Mouse (Mus musculus): ENCODE results near the gene Ptbp2.

Gene Ptbp2

DNA sequence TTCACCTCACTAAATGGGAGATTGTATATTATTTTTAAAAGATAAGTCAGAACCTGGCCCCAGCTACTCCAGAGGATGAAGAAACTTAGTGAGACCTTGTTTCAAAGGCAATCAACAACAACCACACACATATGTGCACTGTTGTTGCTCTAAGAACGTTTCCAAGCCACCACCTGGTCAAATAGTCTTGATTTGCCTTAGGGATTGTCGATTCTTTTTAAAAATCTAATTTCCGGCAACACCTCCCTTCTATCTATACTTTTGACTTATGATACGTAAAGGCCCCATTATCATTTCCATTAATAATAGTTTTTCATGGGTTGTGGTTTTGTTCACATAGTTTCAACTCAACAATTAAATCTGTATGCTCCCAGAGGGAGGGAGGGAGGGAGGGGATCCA, at the start of gene Ptbp2:
Gene Ptbp2 (minus strand): TSS at position 101 of the 400 bp plus-strand sequence.
- no peak for DNase-seq (ENCODE audit: inconsistent ontology term)

DNA sequence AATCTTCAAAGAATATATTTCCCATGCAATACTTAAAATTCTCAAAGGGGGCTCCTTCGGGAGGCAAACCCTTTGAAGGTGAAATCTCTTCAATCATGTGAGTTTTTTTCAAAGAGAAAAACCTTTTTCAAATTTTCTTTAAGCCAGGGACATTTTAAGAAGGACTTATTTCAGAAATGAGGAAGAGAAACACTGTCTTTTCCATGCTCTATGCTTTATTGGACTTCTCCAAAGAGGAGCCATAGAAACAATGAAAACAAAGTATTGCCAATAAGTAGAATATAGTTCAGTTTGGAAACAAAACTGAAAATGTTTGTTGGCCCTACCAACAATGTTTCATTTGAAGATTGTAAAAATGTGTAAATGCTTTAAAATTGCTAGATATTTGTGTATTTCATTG, 30.4 kb upstream of the Ptbp2 start:
- no peak for DNase-seq (ENCODE audit: inconsistent ontology term)

DNA sequence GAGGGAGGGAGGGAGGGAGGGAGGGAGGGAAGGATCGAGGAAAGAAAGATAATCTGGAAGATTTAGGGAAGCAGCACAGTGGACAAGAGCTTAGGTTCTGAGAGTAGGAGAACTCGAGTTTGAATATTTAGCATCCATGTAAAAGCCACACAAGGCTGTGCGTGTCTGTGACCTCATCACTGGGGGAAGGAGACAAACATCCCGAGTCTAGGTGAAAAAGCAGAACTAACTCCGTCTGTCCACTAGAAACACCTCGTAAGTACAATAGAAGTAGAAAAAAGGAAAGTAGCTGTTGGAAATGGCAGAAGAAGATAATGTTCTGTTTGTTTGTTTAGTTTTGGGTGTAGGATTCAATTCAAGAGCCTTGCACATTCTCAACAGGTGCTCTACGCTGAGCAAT, 21.9 kb upstream of the Ptbp2 start:
- no peak for DNase-seq (ENCODE audit: inconsistent ontology term)

DNA sequence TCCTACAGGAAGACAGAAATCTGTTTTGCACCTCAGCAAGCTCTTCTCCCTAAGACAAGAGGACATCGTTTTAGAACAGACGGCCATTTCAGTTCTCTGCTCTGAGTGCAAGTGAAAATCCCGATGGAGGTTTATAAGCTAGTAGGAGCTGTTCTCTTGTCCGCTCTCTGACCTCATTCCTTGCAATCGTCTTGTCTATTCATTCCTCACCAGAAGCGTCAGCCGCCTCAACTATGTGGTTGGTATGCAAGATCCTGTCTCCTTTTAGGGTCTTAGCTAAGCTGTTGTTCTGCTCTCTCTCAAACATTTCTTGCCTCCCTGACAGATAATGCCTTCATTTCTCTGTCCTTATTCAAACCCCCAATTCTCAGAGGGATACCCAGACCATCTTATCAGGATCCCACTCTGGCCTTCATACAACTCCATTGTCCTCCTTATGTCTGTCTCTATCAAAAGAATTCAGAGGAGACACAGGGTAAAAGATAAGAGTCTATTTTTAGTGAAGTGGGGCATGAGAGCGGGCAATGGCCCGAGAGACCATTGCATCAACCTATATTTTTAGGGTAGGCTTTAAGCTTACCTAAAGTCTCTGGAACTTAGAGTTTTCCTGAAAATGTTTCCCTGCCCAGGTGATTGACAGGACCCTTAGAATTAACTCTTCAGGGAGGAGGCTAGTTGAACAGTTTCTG, 10.6 kb upstream of the Ptbp2 start:
- DNase-seq (ENCODE audit: inconsistent ontology term), result peak; percentile 40

DNA sequence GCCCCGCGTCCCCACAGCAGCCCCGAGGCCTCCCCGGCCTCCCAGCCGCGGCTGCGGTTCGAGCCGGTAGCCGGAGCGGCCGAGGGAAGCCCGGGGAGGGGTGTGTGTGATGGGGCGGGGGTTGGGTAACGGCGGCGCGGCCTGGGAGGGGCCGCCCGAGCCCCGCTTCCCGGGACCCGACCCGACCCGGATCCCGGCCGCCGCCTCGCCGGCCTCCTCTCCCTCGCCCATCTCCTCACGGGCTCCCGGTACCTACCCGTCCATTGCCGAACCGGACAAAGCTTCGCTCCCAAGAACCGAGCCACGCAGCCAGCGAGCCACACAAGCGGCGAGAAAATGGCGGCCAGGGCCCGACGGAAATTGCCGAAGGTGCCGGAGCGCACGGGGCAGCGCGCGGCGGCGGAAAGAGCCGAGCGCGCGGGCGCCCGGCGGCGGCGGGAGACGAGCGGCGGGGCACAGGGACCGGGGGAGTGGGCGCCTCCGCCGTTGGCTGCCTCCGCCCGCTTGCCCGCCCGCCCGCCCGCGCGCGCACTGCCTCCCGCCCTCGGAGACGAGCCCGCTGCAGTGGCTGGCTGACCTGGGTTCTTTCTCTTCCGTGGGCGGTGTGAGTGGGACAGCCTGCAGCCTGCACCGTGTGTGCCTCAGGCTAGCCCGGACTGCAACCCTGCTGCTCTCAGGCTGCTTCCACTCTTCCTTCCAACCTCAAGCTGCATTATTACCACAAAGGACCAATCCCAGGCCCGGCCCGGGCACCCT, 1.1 kb downstream of the Ptbp2 start:
- peak; percentile 91 for DNase-seq (ENCODE audit: inconsistent ontology term)

DNA sequence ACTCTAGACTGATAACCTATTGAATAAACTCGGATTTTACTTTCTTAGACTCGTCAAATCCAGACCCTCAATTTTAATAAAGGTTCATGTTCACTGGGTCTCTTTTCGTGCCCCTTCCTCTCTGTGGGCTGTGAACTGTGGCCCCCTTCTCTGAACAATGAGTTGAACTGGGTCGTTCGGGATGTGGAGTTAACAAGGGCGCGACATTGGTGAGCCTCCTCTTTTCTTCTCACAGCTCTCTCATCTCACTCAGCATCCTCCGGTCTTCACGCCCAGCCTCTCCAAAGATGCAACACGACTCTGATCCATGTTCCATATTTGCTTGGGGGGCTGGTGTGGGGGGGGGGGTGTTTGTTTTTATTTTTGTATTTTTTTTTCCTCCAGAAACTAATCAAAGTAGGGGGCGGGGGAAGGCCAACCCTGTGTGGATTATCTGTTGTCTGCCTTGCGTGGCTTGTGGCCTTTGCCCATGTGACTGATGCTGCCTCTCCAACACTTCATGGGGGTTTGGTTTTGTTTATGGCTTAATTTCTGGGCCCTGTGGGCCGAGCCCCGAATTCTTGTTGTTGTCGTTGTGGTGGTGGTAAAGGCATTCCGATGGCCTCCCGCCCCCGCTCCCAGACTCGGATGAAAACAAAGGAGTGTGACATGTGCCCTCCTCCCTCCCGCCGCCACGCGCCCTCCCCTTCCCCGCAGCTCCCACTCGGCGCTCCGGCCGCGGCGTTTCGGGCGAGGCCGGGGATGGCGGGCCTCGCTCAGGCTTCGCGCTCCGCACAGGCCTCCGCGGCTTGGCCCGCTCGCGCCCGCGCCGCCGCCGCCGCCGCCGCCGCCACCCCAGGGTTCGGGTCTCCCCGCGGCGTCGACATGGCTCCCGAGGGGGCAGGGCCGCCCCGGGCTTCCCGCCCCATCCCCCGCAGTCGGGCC, 2.0 kb downstream of the Ptbp2 start:
- peak; percentile 98 for DNase-seq (ENCODE audit: inconsistent ontology term)

DNA sequence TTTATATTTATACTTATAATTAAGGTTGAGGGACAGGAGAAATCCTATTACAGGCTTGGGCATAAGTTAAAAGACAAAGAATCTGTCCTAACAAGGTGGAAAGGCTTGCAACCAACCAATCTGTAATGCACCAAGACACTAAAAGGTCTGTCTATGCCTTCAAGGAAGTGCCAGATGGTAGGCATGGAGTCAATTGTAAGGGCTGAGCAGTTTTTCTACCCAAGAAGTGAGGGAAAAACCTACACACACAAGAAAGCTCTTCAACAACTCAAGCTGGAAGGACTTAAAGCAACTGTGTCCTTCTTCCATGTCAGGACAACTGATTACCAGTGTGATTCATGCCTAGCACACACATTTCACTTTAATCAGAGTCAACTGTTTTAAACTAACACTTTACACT, 3.4 kb downstream of the Ptbp2 start:
- DNase-seq (ENCODE audit: inconsistent ontology term), result no peak

DNA sequence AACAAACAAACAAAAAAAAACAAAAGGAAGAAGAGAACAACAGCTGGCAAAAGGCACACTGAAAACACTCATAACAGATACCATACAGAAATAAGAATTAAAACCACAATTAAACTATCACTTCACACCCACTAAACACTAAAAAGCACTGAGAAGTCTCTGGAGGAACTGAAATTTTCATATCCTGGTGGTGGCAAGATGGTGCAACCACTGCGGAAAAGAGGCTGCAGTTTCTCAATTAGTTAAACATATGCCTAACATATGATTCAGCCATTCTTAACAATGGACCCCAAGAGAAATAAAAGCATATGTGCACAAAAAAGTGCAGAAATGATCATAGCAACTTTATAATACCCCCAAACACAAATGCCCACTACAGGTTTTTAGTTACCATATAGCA, 5.0 kb downstream of the Ptbp2 start:
- DNase-seq (ENCODE audit: inconsistent ontology term), result no peak

DNA sequence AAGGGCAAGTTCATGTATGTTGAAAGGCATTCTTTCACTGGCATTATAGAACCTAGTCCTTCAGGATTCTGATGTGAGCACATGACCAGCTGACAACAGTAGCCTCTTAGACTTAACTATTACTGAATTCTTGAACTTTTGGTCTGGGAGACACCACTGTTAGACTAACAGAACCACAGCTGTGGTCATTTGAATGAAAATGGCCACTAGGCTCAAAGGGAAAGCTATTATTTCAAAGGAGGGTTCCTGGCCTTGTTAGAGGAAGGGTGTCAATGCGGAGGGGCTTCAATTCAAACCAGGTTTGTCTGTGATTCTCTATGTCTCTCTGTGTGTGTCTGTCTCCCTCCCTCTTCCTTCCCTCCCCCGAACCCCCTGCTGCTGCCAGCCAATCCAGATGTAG, 5.8 kb downstream of the Ptbp2 start:
- DNase-seq (ENCODE audit: inconsistent ontology term), result no peak

DNA sequence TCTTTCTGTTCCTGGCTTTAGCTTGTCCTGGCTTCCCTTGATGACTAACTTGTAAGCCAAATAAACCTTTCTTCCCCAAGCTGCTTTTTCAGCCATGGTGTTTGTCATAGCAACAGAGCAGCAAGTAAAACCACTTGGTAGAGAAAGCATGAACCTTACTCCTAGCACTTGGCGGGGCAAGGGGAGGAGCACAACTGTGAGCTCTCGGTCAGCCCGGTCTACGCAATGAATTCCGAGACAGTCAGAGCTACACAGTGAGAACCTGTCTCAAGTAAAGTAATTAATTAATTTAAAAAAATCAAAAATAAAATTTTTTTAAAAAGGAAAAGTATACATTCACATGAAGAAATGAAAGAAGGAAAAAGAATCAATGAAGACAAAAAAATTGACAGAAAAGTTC, 8.1 kb downstream of the Ptbp2 start:
- no peak for DNase-seq (ENCODE audit: inconsistent ontology term)

DNA sequence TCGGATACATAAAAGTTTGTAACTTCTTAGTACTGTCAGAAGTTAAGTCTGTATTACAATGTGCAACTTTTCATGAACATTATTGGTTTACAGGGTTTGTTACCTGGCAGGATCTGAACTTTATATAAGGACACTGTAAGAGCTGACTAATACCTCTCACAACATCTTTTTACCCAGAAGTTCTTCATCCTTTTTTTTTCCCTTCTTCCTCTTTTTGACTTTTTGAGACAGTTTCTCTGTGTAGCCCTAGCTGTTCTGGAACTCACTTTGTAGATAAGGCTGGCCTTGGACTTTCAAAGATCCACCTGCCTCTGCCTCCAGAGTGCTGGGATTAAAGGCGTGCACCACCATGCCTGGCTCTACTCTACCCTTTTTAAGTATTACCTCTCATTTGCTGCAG, 11.5 kb downstream of the Ptbp2 start:
- no peak for DNase-seq (ENCODE audit: inconsistent ontology term)

DNA sequence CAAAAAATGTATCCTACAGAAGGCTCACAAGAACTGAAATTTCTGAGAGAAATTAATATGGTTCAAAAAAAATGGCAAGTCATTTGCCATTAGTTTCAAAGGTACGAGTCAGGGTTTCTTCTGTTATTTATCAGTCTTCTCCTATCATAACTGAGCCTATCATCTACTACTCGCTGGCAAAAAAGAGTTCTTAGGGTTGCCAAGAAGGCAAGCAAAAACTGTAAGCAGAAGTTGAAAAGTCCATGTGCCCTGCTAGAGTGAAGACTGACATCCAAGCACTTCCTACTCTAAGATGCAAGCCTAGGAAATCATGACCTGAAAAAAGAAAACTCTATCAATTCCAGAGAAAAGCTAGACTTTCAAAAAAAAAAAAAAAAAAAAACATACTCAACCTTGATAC, 20.5 kb downstream of the Ptbp2 start:
- DNase-seq (ENCODE audit: inconsistent ontology term), result no peak

DNA sequence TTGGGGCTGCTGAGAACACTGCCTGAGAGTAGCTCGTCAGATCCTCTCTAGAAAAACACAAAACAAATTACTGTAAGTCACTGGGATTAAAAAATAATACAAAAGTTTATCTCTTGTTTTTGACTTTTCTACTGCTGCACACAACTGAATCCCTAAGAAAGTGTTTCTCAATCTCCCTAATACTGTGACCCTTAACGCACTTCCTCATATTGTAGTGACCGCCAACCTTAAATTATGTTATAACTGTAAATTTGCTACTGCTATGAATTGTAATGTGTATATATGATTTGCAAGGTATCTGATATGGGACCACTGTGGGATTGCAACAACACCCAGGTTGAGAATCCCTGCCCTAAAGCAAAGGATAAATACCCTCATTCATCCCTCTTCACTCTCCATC, 22.5 kb downstream of the Ptbp2 start:
- DNase-seq (ENCODE audit: inconsistent ontology term), result no peak

DNA sequence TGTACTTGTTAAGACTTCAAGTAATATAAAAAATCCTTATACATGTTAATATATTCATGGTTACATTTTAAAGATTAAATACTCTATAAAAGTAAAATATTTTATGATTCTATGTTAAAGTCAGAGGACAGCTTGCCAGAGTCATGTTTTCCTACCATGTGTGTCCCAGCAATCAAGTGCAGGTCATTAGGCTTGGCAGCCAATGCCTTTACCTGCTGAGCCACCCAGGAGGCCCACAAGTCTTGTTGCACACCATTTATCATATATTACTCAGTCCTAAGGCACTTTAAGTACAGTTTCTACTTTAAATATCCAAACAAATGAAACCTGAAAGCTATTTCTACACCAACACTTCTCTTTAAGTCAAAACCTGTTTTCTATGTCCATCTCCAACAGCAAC, 30.5 kb downstream of the Ptbp2 start:
- no peak for DNase-seq (ENCODE audit: inconsistent ontology term)

DNA sequence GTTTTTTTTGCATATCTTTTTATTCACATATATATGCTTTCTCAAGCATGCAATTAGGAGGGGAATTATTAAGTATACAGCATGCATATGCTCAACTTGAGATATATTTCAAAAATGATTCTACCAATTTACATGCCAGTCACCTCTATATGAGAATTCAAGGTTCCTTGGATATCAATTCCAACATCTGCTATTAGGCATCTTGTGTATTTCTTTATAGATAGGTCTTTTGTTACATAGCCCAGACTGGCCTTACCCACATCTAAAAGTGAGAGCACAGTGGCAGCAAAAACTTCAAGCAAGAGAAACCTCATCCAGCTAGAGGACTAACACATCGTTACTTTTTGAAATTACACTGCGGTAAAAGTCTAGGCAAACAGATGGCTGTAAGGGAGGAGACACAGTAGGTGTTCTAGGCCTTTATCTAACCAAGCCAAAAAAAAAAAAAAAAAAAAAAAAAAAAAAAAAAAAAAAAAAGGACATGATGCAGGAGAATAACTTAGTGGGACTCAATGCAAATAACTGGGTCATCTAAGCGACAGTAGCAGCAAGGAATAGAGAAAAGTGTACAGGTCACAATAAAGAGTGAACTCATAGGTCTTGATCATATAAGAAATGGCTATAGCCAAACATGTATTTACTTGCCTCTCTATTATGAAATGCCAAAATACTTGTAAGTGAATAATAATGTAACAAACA, 34.6 kb downstream of the Ptbp2 start:
- peak; percentile 17 for DNase-seq (ENCODE audit: inconsistent ontology term)

DNA sequence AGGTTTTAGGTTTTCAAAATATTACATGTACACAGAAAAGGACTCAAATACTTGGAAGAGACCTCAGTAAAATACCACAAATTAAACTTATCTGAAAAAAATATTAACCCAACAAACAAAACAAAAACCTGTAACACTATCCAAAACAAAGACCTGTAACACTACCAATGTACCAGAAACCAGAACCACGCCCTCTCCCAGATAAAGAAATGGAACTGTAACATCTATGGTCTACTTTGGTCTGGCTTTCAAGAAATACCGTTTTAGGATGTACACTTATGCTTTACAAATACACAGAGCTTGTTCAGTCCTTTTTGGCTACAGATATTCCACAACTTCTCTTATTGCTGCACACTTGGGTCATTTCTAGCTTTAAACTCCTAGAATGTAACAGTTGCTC, 35.1 kb downstream of the Ptbp2 start:
- DNase-seq (ENCODE audit: inconsistent ontology term), result no peak

DNA sequence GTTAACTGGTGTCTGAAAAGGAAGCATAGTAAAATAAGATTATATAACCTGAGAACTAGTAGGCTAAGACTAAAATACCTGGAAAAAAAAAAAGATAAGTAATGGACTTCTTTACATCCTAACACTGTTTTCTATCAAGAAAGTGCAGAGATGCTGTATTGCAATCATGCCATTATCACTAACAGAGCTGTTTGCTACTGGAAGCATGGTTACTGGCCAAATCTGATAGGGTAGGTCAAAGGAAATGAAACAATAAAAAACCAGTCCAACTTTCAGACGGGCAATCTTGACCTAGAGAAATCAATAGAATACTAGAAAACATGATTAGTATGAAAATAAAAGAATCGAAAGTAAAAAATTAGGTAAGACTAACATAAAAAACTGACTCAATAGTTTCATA, 37.6 kb downstream of the Ptbp2 start:
- no peak for DNase-seq (ENCODE audit: inconsistent ontology term)

DNA sequence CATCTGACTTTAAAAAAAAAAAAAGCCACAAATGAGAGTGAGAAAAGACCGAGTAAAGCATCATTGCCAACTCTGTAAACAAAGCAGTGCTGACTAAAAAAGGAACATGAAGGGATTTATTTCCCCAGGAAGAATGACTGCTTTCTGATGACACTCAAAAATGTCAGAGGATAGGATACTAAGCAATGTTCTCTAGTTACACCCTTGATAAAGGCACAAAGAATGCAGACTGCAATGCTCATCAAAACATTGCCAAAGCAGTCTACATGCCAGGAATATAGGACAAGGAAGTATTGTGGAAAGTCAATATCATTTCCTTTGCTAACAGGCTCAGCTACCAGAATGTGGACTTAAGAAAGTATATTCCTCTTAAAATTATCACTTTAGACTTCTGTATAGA, 38.5 kb downstream of the Ptbp2 start:
- DNase-seq (ENCODE audit: inconsistent ontology term), result peak; percentile 81

DNA sequence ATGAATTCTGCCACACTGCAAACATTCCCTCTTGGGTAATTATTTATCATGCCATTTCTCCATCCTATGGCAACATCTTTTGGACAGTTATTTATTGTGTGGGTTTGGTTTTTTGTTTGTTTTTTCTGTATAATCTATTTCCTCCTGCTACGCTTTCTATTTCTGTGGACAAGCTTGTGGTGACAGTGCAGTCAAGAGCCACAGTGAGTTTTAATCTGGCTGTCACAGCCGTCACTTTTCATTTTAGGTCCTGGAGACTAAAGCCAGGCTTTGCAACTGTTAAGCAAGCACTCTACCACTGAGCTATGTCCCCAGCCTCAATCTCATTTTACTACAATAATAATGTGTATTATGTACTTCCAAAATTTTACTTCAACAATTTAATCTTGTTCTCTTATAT, 54.4 kb downstream of the Ptbp2 start:
- no peak for DNase-seq (ENCODE audit: inconsistent ontology term)

DNA sequence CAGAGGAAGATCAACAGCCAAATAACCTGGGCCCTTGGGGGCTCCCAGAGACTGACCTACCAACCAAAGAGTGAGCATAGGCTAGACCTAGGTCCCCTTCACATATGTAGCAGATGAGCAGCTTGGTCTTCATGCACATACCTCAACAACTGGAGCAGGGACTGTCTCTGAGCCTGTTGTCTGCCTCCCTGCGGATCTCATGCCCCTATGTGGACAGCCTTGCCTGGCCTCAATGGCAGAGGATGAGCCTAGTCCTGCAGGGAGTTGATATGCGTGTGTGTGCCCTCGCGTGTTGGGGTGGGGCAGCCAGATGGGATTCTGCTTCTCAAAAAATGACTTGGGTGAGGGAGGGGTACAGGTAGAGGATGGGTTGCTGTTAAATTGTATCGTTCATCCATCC, 72.2 kb downstream of the Ptbp2 start:
- DNase-seq (ENCODE audit: inconsistent ontology term), result no peak

DNA sequence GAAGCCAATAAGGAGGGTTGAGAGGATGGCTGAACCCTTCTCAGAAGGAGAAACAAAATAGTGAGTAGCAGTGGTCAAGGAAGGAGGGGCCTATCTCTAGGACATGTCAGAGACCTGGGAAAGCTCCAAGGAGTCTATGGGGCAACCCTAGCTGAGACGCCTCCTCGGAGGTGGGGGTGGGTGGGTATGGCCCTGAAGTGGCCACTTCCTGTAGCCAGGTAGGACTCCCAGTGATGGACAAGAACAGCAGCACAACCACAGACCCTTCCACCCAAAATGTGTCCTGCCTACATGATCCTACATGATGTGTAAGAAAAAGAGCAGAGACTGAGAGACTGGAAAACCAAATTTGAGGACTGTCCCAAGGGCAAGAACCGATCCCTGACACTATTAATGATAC, 72.8 kb downstream of the Ptbp2 start:
- DNase-seq (ENCODE audit: inconsistent ontology term), result no peak

DNA sequence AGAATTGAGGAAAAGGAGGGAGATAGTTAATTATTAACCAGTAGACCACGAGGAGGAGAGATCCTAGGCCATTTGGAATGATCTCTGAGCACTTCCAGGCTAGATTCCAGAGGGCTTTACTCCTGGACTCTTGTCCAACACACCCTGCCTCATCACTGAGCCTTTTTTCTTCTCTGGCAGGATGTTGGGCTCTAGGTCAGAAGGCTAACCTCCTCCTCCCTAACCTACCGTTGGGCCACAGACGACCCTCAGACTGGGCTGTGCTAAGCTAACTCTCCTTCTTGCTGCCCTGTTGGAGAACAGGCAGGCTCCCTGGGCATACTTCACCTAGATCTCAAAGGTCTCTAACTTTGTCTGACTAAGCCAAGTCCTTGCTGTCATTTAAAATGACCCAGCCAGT, 82.8 kb downstream of the Ptbp2 start:
- DNase-seq (ENCODE audit: inconsistent ontology term), result no peak
